Mouse (Mus musculus): ENCODE measurements around the gene Negr1.

GRCm38 (mm10) chr3:157321834-157322233 is 760.2 kb downstream of the Negr1 start:
- TF ChIP-seq MXI1 (IDR thresholded peaks at IDR 0.05; ENCODE audit: low read depth, low read length) (no peak), E2F4 (IDR thresholded peaks at IDR 0.05; ENCODE audit: insufficient replicate concordance, low read depth, low read length) (no peak), HCFC1 (IDR thresholded peaks at IDR 0.05; ENCODE audit: low read depth, low read length) (no peak), EP300 (IDR thresholded peaks at IDR 0.05; ENCODE audit: low read length) (no peak), ZC3H11A (IDR thresholded peaks at IDR 0.05; ENCODE audit: low read depth, low read length) (no peak), SMC3 (IDR thresholded peaks at IDR 0.05; ENCODE audit: low read depth, low read length) (no peak), NRF1 (IDR thresholded peaks at IDR 0.05; ENCODE audit: low read depth, low read length) (no peak), CTCF (conservative IDR thresholded peaks at IDR 0.05 in 1 of 2, IDR thresholded peaks at IDR 0.05 in 1 of 2; ENCODE audit: low read depth in 2 of 2, low read length in 2 of 2) (no peak), MEF2A (IDR thresholded peaks at IDR 0.05; ENCODE audit: borderline replicate concordance, low read depth, low read length) (no peak), USF1 (IDR thresholded peaks at IDR 0.05; ENCODE audit: low read depth, low read length) (no peak), JUND (conservative IDR thresholded peaks at IDR 0.05; ENCODE audit: low read depth, low read length) (no peak), IRF4 (IDR thresholded peaks at IDR 0.05; ENCODE audit: low read depth, low read length) (no peak), POLR2A (IDR thresholded peaks at IDR 0.05; ENCODE audit: low read depth, low read length) (no peak), ZMIZ1 (IDR thresholded peaks at IDR 0.05; ENCODE audit: low read depth, low read length) (no peak)
